Mouse (Mus musculus) midbrain, embryonic 12.5 days (tissue): ENCODE measurements around the gene Tesc. TPM values are rescaled to one million over a fixed set of nuclear protein-coding genes. Genes with fewer than 3 reads are reported as not detected.

ENCODE experiments used
- ATAC-seq: fragments of 200-750 bp; cut with Nextera tagmentation; 2 replicates; pipeline ENCODE4 v1.8.0; 2017; ENCODE audit warnings: low read depth, moderate TSS enrichment, moderate library complexity; ENCODE audit not compliant: low FRiP score
- H3K27ac ChIP-seq: fragments of 300-500 bp; sonication (generic); replicated peaks from 2 replicates; pipeline ENCODE4 v1.5.1; 2016; ENCODE audit warnings: mild to moderate bottlenecking
- H3K27me3 ChIP-seq: fragments of 300-500 bp; sonication (generic); 2 replicates; pipeline ENCODE4 v1.6.1; 2016; ENCODE audit warnings: mild to moderate bottlenecking
- H3K36me3 ChIP-seq: fragments of 300-500 bp; sonication (generic); 2 replicates; pipeline ENCODE4 v1.6.1; 2016
- H3K4me1 ChIP-seq: fragments of 300-500 bp; sonication (generic); 2 replicates; pipeline ENCODE4 v1.6.1; 2016
- H3K4me2 ChIP-seq: fragments of 300-500 bp; sonication (generic); replicated peaks from 2 replicates; pipeline ENCODE4 v1.6.1; 2016; ENCODE audit warnings: mild to moderate bottlenecking, moderate library complexity
- H3K4me3 ChIP-seq: fragments of 300-500 bp; sonication (generic); 2 replicates; pipeline ENCODE4 v1.5.1; 2016; ENCODE audit warnings: mild to moderate bottlenecking
- H3K9ac ChIP-seq: fragments of 300-500 bp; sonication (generic); replicated peaks from 2 replicates; pipeline ENCODE4 v1.6.1; 2016; ENCODE audit warnings: mild to moderate bottlenecking, moderate library complexity
- H3K9me3 ChIP-seq: fragments of 300-500 bp; sonication (generic); 2 replicates; pipeline ENCODE4 v1.6.1; 2016; ENCODE audit warnings: mild to moderate bottlenecking
- WGBS: fragments of 180-500 bp; shearing (Covaris S2); methylation state at CpG from one replicate; pipeline ENCODE4 v1.1.7; 2016; 5-methylcytosine and 5-hydroxymethylcytosine counted together
- polyA plus RNA-seq: library from polyadenylated mRNA; unstranded; fragments of >200 nt; fragmentation: Nextera tagmentation; extraction: Ambion mirVana; gene quantifications from 2 replicates; pipeline ENCODE4 v1.2.1, GENCODE M21; 2016

The Tesc gene
- polyA plus RNA-seq, 1 experiment from 2014 or later = 1.5 TPM

DNA sequence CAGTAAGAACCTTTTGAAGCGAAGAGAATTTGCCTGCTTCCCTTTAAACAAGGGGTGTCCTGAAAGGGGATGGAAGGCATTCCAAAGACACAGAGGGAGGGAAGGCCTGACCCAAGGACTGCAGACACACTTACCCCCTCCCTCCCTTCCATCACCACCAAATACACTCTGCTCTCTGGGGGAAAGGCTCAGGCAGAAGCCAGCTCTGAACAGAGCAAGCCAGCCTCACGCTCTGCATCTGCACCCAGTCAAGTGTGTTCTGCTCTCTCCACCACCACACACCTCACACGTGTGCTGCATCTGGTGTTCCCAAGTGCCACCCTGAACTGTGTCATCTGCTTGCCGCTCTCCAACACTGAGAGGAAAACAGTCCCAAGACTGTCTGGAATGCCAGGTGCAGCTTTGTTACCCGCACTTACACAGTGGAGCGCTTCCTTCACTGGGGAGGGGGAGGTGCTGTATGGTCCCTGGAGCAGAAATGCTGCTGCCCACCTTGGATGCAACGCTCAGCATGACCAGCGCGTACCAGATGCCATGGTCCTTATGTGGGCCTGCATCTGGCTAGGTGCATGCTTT lies 53.9 kb downstream of the Tesc start:
- Histone ChIP-seq H3K27me3 (no peaks in the 10 kb centered on the region), H3K4me2 (no peak overlapping the region), H3K9ac (no peak overlapping the region), H3K4me1 (peaks cover 84% of the 10 kb centered on the region), H3K4me3 (no peak overlapping the region), H3K9me3 (no peaks in the 10 kb centered on the region), H3K27ac (peak overlapping the region; percentile 75; the same call in 1 of the 2 replicates), H3K36me3 (peaks cover 10% of the 10 kb centered on the region)
- no peak for ATAC-seq
- WGBS = 82% methylated on average over 9 of the region's 9 CpGs

DNA sequence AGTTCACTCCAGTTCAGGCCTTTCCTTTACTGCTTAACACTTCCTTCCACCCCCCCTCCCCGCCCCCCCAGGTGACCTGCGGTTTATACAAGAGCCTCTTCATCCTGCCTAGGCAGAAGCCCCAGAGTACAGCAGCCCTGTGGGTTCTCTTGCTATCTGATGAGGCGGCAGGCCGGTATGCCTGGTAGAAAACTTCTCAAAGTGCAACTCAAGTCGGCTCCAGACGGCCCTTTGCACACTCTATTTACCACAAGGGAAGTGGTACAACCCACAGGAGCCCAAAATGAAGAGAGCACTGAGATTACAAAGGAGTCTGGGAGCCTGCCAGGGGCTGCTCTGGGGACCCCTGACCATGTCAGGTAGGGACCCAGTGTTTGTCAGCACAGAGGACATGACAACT lies 54.5 kb downstream of the Tesc start:
- H3K9me3 ChIP-seq = no peaks in the 10 kb centered on the region
- 65% methylated on average over 6 of the region's 6 CpGs for WGBS
- H3K27ac ChIP-seq = no peak overlapping the region
- peaks cover 86% of the 10 kb centered on the region for H3K4me1 ChIP-seq
- H3K27me3 ChIP-seq = no peaks in the 10 kb centered on the region
- peaks cover 5% of the 10 kb centered on the region; the same call in 1 of the 2 replicates for H3K36me3 ChIP-seq
- no peak for ATAC-seq
- H3K4me2 ChIP-seq = no peak overlapping the region
- H3K4me3 ChIP-seq = no peak overlapping the region
- no peak overlapping the region for H3K9ac ChIP-seq

DNA sequence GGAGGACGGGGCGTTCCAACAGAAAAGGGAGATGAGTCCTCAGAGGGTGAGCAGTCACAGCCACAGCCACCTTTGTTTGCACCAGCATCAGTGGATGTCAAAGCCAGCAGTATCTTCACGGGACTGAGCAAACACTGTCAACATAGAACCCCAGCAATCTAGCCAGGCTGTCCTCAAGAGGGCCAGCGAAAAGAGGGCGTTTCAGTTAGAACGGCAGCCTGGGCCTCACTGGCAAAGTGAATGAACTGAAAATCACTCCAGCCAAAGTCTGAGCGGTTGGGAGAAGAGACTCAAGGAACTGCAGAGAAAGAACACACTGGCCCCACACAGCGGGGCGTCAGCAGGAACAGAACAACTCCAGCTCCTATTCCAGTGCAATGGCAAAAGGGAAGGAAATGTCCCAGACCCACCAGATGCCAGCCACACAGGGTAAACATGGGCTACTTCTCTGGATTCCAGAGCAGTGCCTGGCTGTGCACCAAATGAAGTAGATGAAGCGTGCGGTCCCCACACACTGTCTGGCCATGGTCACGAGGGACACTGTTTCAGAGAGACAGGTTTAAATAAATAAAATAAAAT lies 55.6 kb downstream of the Tesc start:
- no peak for ATAC-seq

DNA sequence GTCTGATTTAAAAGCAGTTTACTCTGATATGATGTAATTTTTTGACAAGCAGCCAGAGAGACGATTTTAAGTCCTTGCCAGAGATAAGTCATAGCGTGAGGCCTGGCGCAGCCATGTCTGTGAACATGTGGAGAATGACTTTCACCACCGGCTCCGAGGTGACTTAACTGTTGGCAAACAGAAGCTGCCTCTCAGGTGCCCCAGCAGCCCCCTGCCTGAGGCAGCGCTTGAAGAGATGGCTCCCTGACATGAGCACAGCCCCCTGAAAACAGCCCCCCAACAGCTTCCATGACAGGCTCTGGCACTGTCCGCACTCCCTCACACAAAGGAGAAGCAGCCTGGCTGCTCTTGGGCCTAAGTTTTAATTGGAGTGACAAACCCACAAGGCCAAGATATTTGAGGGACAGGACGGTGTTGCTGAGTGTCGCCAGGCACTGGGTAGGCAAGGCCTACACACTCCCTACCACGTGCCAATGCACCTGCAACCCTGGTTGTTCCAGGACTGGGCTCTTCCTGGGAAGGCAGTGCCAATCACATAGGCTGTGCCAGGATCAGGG lies 56.7 kb downstream of the Tesc start:
- no peak for ATAC-seq
- Histone ChIP-seq H3K4me2 (no peak overlapping the region), H3K4me1 (peaks cover 82% of the 10 kb centered on the region), H3K27me3 (no peaks in the 10 kb centered on the region), H3K27ac (peak overlapping the region; percentile 64), H3K4me3 (no peak overlapping the region), H3K36me3 (no peaks in the 10 kb centered on the region), H3K9ac (no peak overlapping the region), H3K9me3 (no peaks in the 10 kb centered on the region)
- 81% methylated on average over 10 of the region's 10 CpGs for WGBS

More for the DNA sequence above, 55.6 kb downstream of the Tesc start:
- H3K4me1 ChIP-seq = peaks cover 85% of the 10 kb centered on the region
- H3K9ac ChIP-seq = no peak overlapping the region
- no peaks in the 10 kb centered on the region for H3K9me3 ChIP-seq
- 66% methylated on average over 12 of the region's 12 CpGs for WGBS
- H3K27ac ChIP-seq = peak overlapping the region; percentile 64
- no peaks in the 10 kb centered on the region for H3K27me3 ChIP-seq
- H3K4me2 ChIP-seq = no peak overlapping the region
- no peaks in the 10 kb centered on the region for H3K36me3 ChIP-seq
- H3K4me3 ChIP-seq = no peak overlapping the region

DNA sequence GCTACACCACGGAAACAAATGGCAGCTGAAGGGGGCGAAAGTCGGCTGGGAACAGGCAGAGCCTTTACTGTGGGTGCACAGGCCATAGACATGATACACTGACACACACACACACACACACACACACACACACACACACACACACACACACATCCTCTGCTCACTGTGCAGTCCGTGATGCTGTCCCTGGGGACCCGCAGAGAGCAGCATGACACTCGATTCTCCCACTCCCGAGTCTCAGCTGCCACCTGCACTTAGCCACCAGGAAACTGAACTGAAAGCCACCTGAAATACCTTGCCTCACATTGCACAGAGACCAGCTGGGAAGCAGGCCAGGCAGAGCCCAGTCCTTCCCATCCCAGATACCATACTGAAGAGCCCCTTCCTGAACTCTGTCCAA lies 57.8 kb downstream of the Tesc start:
- no peak for ATAC-seq

DNA sequence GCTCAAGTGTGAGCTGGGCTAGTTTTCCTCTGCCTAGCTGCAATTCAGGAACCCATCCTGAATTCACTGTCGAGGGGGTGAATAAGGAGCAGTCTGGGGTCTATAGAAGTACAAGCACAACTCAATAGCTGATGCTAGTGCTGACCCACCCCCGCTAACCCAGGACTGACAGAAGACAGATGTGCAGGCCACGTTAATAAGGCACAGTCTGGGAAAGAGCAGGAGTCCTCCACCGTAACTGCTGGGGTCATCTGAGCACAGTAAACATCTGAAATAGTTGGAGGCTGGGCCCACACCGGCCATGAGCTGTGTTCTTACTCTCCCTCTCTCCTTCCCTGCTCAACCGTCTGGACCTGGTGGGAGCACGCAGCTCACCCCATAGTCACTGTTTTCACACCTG lies 59.4 kb downstream of the Tesc start:
- H3K27ac ChIP-seq = no peak overlapping the region; the same call in 1 of the 2 replicates

More for the DNA sequence above, 57.8 kb downstream of the Tesc start:
- no peaks in the 10 kb centered on the region for H3K27me3 ChIP-seq
- H3K4me2 ChIP-seq = no peak overlapping the region
- 0 out of 2 replicates have a peak overlapping the region, but pooled peaks have one; percentile 24 for H3K9ac ChIP-seq
- no peak overlapping the region for H3K27ac ChIP-seq
- no peaks in the 10 kb centered on the region for H3K9me3 ChIP-seq
- no peak overlapping the region for H3K4me3 ChIP-seq
- H3K36me3 ChIP-seq = peaks cover 2% of the 10 kb centered on the region
- peaks cover 82% of the 10 kb centered on the region for H3K4me1 ChIP-seq
- WGBS = 71% methylated on average over 7 of the region's 7 CpGs

DNA sequence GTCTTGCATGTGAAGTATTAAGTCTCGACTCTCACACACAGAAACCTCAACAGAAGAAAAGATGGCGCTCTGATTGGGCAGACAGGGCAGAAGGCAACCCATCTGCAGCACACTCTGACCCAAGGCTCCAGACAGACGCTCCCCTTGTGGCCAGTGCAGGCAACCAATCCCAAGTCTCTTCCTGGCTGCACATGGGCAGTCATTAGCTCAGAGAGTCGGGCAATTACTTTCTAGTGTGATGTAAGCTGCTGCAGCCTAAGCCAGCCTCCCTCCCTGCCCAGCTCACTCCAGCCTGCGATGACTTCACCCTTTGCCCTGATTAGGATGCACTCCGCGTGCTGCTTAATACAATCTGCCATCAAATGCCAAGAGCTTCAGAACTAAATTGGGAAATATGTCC lies 61.6 kb downstream of the Tesc start:
- Histone ChIP-seq H3K9me3 (no peaks in the 10 kb centered on the region), H3K4me1 (peaks cover 49% of the 10 kb centered on the region), H3K27ac (peak overlapping the region; percentile 58), H3K9ac (no peak overlapping the region), H3K36me3 (peaks cover 37% of the 10 kb centered on the region), H3K4me3 (no peak overlapping the region), H3K27me3 (no peaks in the 10 kb centered on the region), H3K4me2 (no peak overlapping the region)
- peak; percentile 70; the same call in 1 of the 2 replicates for ATAC-seq
- 44% methylated on average over 7 of the region's 7 CpGs for WGBS

More for the DNA sequence above, 59.4 kb downstream of the Tesc start:
- Histone ChIP-seq H3K9me3 (no peaks in the 10 kb centered on the region), H3K9ac (no peak overlapping the region), H3K27me3 (no peaks in the 10 kb centered on the region), H3K36me3 (peaks cover 18% of the 10 kb centered on the region), H3K4me2 (no peak overlapping the region), H3K4me1 (peaks cover 68% of the 10 kb centered on the region), H3K4me3 (no peak overlapping the region)
- ATAC-seq = no peak
- WGBS = 72% methylated on average over 7 of the region's 7 CpGs

DNA sequence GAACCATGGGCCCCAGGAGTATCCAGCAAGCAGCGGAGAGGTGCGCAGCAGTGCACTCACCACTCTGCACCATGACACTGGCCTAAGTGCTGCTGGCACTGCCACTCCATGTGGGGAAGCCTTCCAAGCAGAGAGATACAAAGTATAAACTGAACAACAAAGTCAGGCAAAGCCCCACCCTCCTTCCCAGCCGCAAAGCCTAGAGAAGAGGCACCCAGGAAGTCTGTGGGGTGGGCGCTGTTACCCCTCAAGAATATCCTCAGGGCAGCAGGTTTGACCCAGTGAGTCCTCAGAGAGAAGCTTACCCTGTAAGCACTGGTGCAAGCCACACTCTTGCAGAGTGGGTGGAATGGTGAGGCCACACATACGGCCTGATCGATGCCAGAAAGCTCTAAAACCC lies 62.6 kb downstream of the Tesc start:
- peaks cover 46% of the 10 kb centered on the region for H3K36me3 ChIP-seq
- peaks cover 39% of the 10 kb centered on the region for H3K4me1 ChIP-seq
- no peaks in the 10 kb centered on the region for H3K27me3 ChIP-seq
- peak overlapping the region; percentile 58; the same call in 1 of the 2 replicates for H3K27ac ChIP-seq
- no peak for ATAC-seq
- H3K4me2 ChIP-seq = no peak overlapping the region
- H3K9me3 ChIP-seq = no peaks in the 10 kb centered on the region
- no peak overlapping the region for H3K4me3 ChIP-seq
- 97% methylated on average over 6 of the region's 6 CpGs for WGBS
- H3K9ac ChIP-seq = no peak overlapping the region

DNA sequence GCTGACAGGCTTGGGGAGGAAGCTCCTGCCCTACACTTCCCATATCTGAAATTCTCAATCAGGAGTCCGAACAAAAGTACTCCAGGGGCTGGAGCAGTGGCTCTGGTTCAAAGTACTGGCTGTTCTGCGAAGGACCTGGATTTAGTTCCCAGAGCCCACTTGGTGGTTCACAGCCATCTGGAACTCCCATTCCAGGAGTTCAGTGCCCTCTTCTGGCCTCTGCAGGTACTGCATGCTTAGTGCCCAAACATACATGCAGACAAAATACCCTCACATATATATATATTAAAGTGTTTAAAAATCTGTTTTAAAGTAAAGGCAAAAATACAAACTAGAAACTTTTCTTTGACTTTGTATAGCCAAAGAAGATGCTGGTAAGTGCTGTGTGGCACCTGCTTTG lies 63.3 kb downstream of the Tesc start:
- Histone ChIP-seq H3K9me3 (no peaks in the 10 kb centered on the region), H3K4me3 (no peak overlapping the region), H3K27me3 (no peaks in the 10 kb centered on the region), H3K36me3 (peaks cover 53% of the 10 kb centered on the region), H3K4me1 (peaks cover 32% of the 10 kb centered on the region), H3K27ac (no peak overlapping the region), H3K9ac (no peak overlapping the region), H3K4me2 (no peak overlapping the region)
- ATAC-seq = no peak
- 96% methylated on average over 2 of the region's 2 CpGs for WGBS

DNA sequence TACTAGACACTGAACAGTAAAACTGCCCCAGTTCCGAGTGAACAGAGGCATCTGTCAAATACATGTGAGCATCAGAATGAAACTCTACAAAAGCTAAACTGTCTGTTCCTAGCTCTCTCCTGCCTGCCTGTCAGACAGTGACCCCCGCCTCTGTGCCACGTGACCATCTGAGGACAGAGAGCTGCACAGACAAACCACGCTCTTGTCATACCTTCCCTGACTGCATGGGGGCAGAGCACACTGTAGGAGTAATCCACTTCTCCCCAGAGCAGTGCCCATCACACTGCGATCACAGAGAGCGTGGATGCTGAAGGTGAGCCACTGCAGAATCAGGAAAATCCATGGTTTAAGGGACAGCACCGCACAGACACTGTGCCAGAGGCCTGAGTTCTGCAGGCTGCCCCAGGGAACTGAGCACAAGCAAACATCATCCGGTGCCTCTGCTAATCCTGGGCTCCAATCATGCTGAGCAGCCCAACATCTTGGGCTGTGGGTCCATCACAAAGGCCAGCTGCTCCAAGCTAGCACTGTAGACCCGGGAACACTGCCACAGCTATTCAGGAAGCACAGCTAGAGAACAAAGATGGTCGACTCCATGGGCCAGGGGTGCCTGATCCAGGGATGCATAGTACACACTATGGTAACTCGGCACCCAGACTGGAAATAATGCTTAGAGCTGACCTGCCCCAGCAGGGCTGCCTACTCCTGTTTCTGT lies 65.9 kb downstream of the Tesc start:
- Histone ChIP-seq H3K9me3 (no peaks in the 10 kb centered on the region), H3K36me3 (peaks cover 57% of the 10 kb centered on the region), H3K27ac (0 out of 2 replicates have a peak overlapping the region, but pooled peaks have one; percentile 30)

DNA sequence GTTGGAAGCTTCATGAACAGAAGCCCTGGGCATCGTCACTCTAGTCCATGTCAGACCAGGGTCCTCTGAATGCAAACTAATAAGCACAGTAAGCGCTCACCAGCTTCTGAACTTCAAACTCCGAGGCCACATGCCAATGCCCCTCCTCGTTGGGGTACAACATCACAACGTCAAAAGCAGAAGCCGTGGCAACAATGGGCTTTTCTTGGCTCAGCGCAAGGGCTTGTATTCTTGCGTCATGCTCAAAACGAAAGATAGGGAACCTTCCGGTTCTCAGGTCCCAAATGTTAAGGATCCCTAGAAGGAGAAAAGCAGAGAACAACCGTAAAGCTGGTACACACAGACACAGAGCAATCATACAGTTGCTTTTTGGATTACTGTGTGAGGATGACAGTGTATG lies 67.9 kb downstream of the Tesc start:
- Histone ChIP-seq H3K36me3 (peaks cover 57% of the 10 kb centered on the region), H3K27ac (no peak overlapping the region), H3K4me3 (no peak overlapping the region), H3K27me3 (no peaks in the 10 kb centered on the region), H3K4me2 (no peak overlapping the region), H3K9me3 (no peaks in the 10 kb centered on the region), H3K4me1 (peaks cover 13% of the 10 kb centered on the region), H3K9ac (no peak overlapping the region)
- no peak for ATAC-seq
- WGBS = 90% methylated on average over 11 of the region's 11 CpGs

More for the DNA sequence above, 65.9 kb downstream of the Tesc start:
- WGBS = 72% methylated on average over 11 of the region's 11 CpGs
- no peak for ATAC-seq
- Histone ChIP-seq H3K9ac (no peak overlapping the region; the same call in 1 of the 2 replicates), H3K4me1 (peaks cover 19% of the 10 kb centered on the region), H3K4me3 (no peak overlapping the region), H3K27me3 (no peaks in the 10 kb centered on the region), H3K4me2 (no peak overlapping the region)

DNA sequence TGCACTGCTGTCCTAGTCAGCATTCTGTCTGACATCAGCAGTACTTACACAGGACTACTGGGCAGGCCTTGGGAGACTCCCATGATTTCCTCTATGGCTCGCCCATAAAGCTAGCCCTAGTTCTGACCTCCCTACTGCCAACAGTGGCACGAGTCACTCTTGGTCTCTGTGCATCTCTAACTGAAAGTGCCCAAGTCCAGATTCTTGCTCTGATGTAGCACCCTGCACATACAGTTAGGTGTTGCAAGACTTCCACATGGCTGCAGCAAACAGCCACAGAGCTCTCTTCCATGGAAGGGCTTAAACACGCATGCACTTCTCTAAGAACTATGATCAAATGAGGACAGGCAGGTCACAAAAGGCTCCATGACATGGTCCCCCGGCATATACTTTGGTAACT lies 68.3 kb downstream of the Tesc start:
- 97% methylated on average over 4 of the region's 4 CpGs for WGBS
- no peak overlapping the region for H3K27ac ChIP-seq
- no peak overlapping the region for H3K9ac ChIP-seq
- H3K36me3 ChIP-seq = peaks cover 53% of the 10 kb centered on the region
- no peak overlapping the region for H3K4me3 ChIP-seq
- H3K9me3 ChIP-seq = no peaks in the 10 kb centered on the region
- no peak overlapping the region for H3K4me2 ChIP-seq
- no peaks in the 10 kb centered on the region for H3K27me3 ChIP-seq
- peaks cover 12% of the 10 kb centered on the region for H3K4me1 ChIP-seq
- no peak for ATAC-seq
